ENCODE assay signal across 8 mouse cellular contexts in the genomic region with DNA sequence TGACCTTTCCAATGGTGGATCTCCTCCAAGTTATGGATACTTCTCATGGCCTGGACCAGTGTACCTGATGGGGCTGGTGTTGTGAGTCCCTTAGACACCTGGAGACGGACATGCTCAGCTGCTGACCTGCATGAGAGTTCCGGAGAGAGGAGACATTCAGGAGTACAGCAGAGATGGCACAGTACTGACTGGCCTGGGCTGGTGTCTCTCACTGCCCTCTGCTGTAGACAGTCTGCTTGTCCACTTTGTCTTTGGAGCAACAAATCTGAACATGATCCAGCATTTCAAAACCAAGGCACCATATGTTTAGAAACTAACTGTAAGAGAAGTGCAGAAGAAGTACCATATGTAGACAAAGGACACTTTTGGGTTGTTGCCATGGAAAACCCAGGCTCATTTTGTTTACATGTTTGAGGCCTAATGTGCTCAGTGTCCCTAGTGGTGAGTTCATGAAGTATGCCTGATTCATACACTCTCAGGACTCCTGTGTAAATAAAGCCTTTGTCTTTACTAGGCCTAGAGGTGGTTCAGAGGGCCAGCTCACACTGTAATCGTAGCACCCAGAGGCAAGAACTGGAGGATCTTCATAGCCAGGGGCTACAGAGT. TPM values are rescaled to one million over a fixed set of nuclear protein-coding genes. Genes with fewer than 3 reads are reported as not detected.
DNase-seq lines count a peak whose midpoint lies in the region; ATAC-seq lines count a peak whose summit lies in the region.

No protein-coding gene starts in this region.

- H3K4me3 ChIP-seq in embryonic facial prominence, embryonic 10.5 days: no peak overlapping the region

- no peaks in the 10 kb centered on the region for H3K36me3 ChIP-seq in embryonic facial prominence, embryonic 10.5 days (replicated peaks)

- H3K4me1 ChIP-seq in embryonic facial prominence, embryonic 10.5 days: peaks cover 30% of the 10 kb centered on the region

- H3K9me3 ChIP-seq in embryonic facial prominence, embryonic 10.5 days: peaks cover 2% of the 10 kb centered on the region; the same call in 1 of the 2 replicates

- peak overlapping the region; percentile 41 for H3K27ac ChIP-seq in embryonic facial prominence, embryonic 10.5 days (replicated peaks)

- ATAC-seq in megakaryocyte progenitor cell, adult 5-6 weeks (replicated peaks; ENCODE audit: poor library complexity): peak; percentile 72

- H3K27me3 ChIP-seq in embryonic facial prominence, embryonic 10.5 days (replicated peaks; ENCODE audit: low read depth, poor library complexity, severe bottlenecking): peaks cover 29% of the 10 kb centered on the region

- DNase-seq in cerebellum, adult 9-10 months: peak; percentile 11
- no peak for DNase-seq in cerebellum, adult 8-10 months
- DNase-seq in layer of hippocampus, adult 9-11 months: peak; percentile 22
- no peak for DNase-seq in layer of hippocampus, postnatal 25 days (ENCODE audit: extremely low spot score in 1 of 2, low spot score in 1 of 2)
- DNase-seq in embryonic facial prominence, embryonic 10.5 days (ENCODE audit: low spot score): no peak
- DNase-seq in spleen, postnatal 36 days (ENCODE audit: low spot score in 2 of 2): no peak
- DNase-seq in frontal cortex, postnatal 14 days (ENCODE audit: low spot score in 2 of 2): no peak

- 74% methylated on average over 3 of the region's 3 CpGs for WGBS in embryonic facial prominence, embryonic 10.5 days

RNA-seq across cellular contexts. Expression of a gene that starts 46.1 kb away (rescaled TPM):
- 1 to 10 TPM; 1.7 to 3.0 TPM for total RNA-seq in layer of hippocampus, postnatal 25 days (2021)
- polyA plus RNA-seq in embryonic facial prominence, embryonic 10.5 days (2016; fragmentation: Nextera tagmentation; extraction: Ambion mirVana): 9.9 and 10.9 TPM in 2 replicates
- total RNA-seq in megakaryocyte progenitor cell, adult 5-6 weeks (2015): 0.10 TPM in 1 of 2 replicates, not detected in the other
- total RNA-seq in megakaryocyte progenitor cell, adult 5-6 weeks (2017): not detected in 2 replicates

Comparison
In these comparisons a context has a peak if more than half of its experiments do, and no peak if none do; other contexts are left out.
1. DNase-seq: peak in cerebellum, adult 9-10 months (single experiment) and layer of hippocampus, adult 9-11 months (single experiment); none in cerebellum, adult 8-10 months (single experiment), layer of hippocampus, postnatal 25 days (0 of 2), embryonic facial prominence, embryonic 10.5 days (single experiment), spleen, postnatal 36 days (0 of 2) and frontal cortex, postnatal 14 days (0 of 2).